Mouse (Mus musculus) adrenal gland, adult 8-10 months (tissue): ENCODE data around the gene Ifi35. TPM values are rescaled to one million over a fixed set of nuclear protein-coding genes. Genes with fewer than 3 reads are reported as not detected.
"Not testable (repeated sequence)": the region's sequence is repeated elsewhere in the genome, so short reads cannot be mapped to it uniquely, and the experiment has no call there.

ENCODE experiments used
- DNase-seq: peaks from one replicate; pipeline ENCODE4 v3.0.0; 2022
- total RNA-seq, 4 experiments: library from RNA; stranded (reverse); gene quantifications; 2 replicates each; pipeline ENCODE4 v1.2.4; 2022

Ifi35 gene
- total RNA-seq, 4 experiments from 2014 or later: 34.4 to 50.3 (median 46.5) TPM

- DNase-seq: no peak
Measured at GRCm38 (mm10) chr11:101448899-101449298, 692 bp downstream of the Ifi35 start.

- not testable (repeated sequence) for DNase-seq
Measured at GRCm38 (mm10) chr11:101449596-101449995, 1.4 kb downstream of the Ifi35 start.

GRCm38 (mm10) chr11:101450394-101450793 lies 2.2 kb downstream of the Ifi35 start:
- DNase-seq: no peak

- no peak for DNase-seq
Measured at GRCm38 (mm10) chr11:101451536-101451935, 3.3 kb downstream of the Ifi35 start.

- DNase-seq: no peak
Measured at GRCm38 (mm10) chr11:101452093-101452774, 4.0 kb downstream of the Ifi35 start.

GRCm38 (mm10) chr11:101454702-101455101 lies 6.5 kb downstream of the Ifi35 start:
- DNase-seq: no peak

GRCm38 (mm10) chr11:101455627-101456026 lies 7.4 kb downstream of the Ifi35 start:
- no peak for DNase-seq

- no peak for DNase-seq
Measured at GRCm38 (mm10) chr11:101457631-101458030, 9.4 kb downstream of the Ifi35 start.

GRCm38 (mm10) chr11:101458217-101458616 lies 10.0 kb downstream of the Ifi35 start:
- DNase-seq: no peak

- DNase-seq: no peak
Measured at GRCm38 (mm10) chr11:101459716-101460115, 11.5 kb downstream of the Ifi35 start.

GRCm38 (mm10) chr11:101460321-101460720 lies 12.1 kb downstream of the Ifi35 start:
- no peak for DNase-seq

GRCm38 (mm10) chr11:101462141-101462540 lies 13.9 kb downstream of the Ifi35 start:
- no peak for DNase-seq

- no peak for DNase-seq
Measured at GRCm38 (mm10) chr11:101462583-101463440, 14.6 kb downstream of the Ifi35 start.

GRCm38 (mm10) chr11:101464211-101465100 lies 16.2 kb downstream of the Ifi35 start, which contains the start of gene Rnd2:
TSS of gene Rnd2 (plus strand) at chr11:101464999.
- no peak for DNase-seq

GRCm38 (mm10) chr11:101465101-101465868 lies 17.1 kb downstream of the Ifi35 start:
- DNase-seq: peak; percentile 72

GRCm38 (mm10) chr11:101465869-101466551 lies 17.8 kb downstream of the Ifi35 start, which contains the start of gene Vat1:
TSS of gene Vat1 (minus strand) at chr11:101466230.
- DNase-seq: peak; percentile 70

GRCm38 (mm10) chr11:101466552-101466950 lies 18.3 kb downstream of the Ifi35 start:
- not testable (repeated sequence) for DNase-seq

GRCm38 (mm10) chr11:101467477-101468262 lies 19.5 kb downstream of the Ifi35 start:
- peak; percentile 79 for DNase-seq

GRCm38 (mm10) chr11:101468263-101468688 lies 20.1 kb downstream of the Ifi35 start:
- DNase-seq: no peak

GRCm38 (mm10) chr11:101468731-101469130 lies 20.5 kb downstream of the Ifi35 start:
- no peak for DNase-seq
